Mouse (Mus musculus) hematopoietic stem cell, adult 5-6 weeks (primary cell): ENCODE data around the gene Actn4. TPM values are rescaled to one million over a fixed set of nuclear protein-coding genes. Genes with fewer than 3 reads are reported as not detected.
"Not testable (repeated sequence)": the region's sequence is repeated elsewhere in the genome, so short reads cannot be mapped to it uniquely, and the experiment has no call there.

Experiments used
- ATAC-seq, 2 experiments: fragments of 125-278 bp in 1 of 2; replicated peaks in 1 of 2; 2 replicates each; pipeline ENCODE4 v1.8.0; 2016 to 2017; ENCODE audit warnings: inconsistent platforms in 2 of 2, mild to moderate bottlenecking in 2 of 2, moderate number of reproducible peaks in 2 of 2, low read depth in 1 of 2, moderate TSS enrichment in 1 of 2; ENCODE audit not compliant: low FRiP score in 2 of 2, poor library complexity in 2 of 2, severe bottlenecking in 2 of 2, insufficient read depth in 1 of 2, low TSS enrichment in 1 of 2
- total RNA-seq: library from RNA; stranded (forward); fragments of 172-1452, 232-1000 nt; gene quantifications from 2 replicates; pipeline ENCODE4 v1.2.3, GENCODE M21; 2017

Gene Actn4
- total RNA-seq, 1 experiment from 2014 or later: 38.5 TPM

- ATAC-seq: no peak
Observed at GRCm38 (mm10) chr7:28917503-28918426, 44.4 kb downstream of the Actn4 start.

- ATAC-seq: 0 out of 4 replicates have a peak, but pooled peaks of 1 of the 2 experiments have one; percentile 46
Observed at GRCm38 (mm10) chr7:28916491-28916890, 45.6 kb downstream of the Actn4 start.

GRCm38 (mm10) chr7:28913171-28913570 lies 49.0 kb downstream of the Actn4 start:
- ATAC-seq: no peak

GRCm38 (mm10) chr7:28911632-28912031 lies 50.5 kb downstream of the Actn4 start:
- ATAC-seq: no peak

- no peak for ATAC-seq
Observed at GRCm38 (mm10) chr7:28907195-28907594, 54.9 kb downstream of the Actn4 start.

GRCm38 (mm10) chr7:28903778-28904177 lies 58.4 kb downstream of the Actn4 start:
- ATAC-seq: no peak

- no peak for ATAC-seq
Observed at GRCm38 (mm10) chr7:28902809-28903208, 59.3 kb downstream of the Actn4 start.

- ATAC-seq: no peak
Observed at GRCm38 (mm10) chr7:28902180-28902579, 60.0 kb downstream of the Actn4 start.

- no peak for ATAC-seq
Observed at GRCm38 (mm10) chr7:28901311-28902125, 60.6 kb downstream of the Actn4 start.

GRCm38 (mm10) chr7:28899972-28900371 lies 62.2 kb downstream of the Actn4 start:
- no peak for ATAC-seq

GRCm38 (mm10) chr7:28897661-28898060 lies 64.5 kb downstream of the Actn4 start:
- ATAC-seq: no peak

- no peak for ATAC-seq
Observed at GRCm38 (mm10) chr7:28894942-28895341, 67.2 kb downstream of the Actn4 start.

- peak; percentile 51 to 55; a peak in 3 of 4 replicates for ATAC-seq
Observed at GRCm38 (mm10) chr7:28893643-28894265, 68.4 kb downstream of the Actn4 start.

GRCm38 (mm10) chr7:28892601-28893000 lies 69.5 kb downstream of the Actn4 start:
- ATAC-seq: no peak

- no peak for ATAC-seq
Observed at GRCm38 (mm10) chr7:28888701-28889161, 73.4 kb downstream of the Actn4 start.

- no peak for ATAC-seq
Observed at GRCm38 (mm10) chr7:28886486-28886885, 75.7 kb downstream of the Actn4 start.

- ATAC-seq: not testable (repeated sequence)
Observed at GRCm38 (mm10) chr7:28883704-28884103, 78.4 kb downstream of the Actn4 start.

- ATAC-seq: no peak
Observed at GRCm38 (mm10) chr7:28883039-28883438, 79.1 kb downstream of the Actn4 start.
